Mouse (Mus musculus): ENCODE measurements around the gene Lamb1.

- TF ChIP-seq CTCF (conservative IDR thresholded peaks at IDR 0.05; ENCODE audit: low read length) (no peak), POU5F1 (IDR thresholded peaks at IDR 0.05; ENCODE audit: borderline replicate concordance, low read length) (no peak)
Measured at GRCm38 (mm10) chr12:31323136-31323695, 58.2 kb downstream of the Lamb1 start.

Measured in E14TG2a.4 (cell line).